16 mouse cellular contexts compared by ENCODE assay signal in genomic region chr10:75649001-75649400, GRCm38 (mm10).
"Had no signal": no experiment of that assay in that cellular context is flagged by ENCODE, and none has a peak within 500 bp of the region (broad histone marks: within the 10 kb centered on the region; RNA-seq: fewer than 3 reads in every experiment).

No protein-coding gene starts in this region.

- DNase-seq: kidney, adult 8-10 months; kidney, postnatal 10 days; kidney, postnatal 4 days; left cerebral cortex, postnatal 4 days; liver, postnatal 0 days; lung, embryonic 14.5 days; lung, postnatal 10 days; lung, postnatal 4 days; midbrain, embryonic 14.5 days; right cerebral cortex, postnatal 4 days; thymus, adult 18-20 months; thymus, postnatal 36 days had no signal

- H3K27me3 ChIP-seq: kidney, embryonic 15.5 days; limb, embryonic 12.5 days; limb, embryonic 15.5 days had no signal

- H3K9me3 ChIP-seq: kidney, embryonic 15.5 days; limb, embryonic 12.5 days; limb, embryonic 15.5 days had no signal

- H3K9ac ChIP-seq: kidney, embryonic 15.5 days; limb, embryonic 12.5 days; limb, embryonic 15.5 days; liver, embryonic 14.5 days; liver, postnatal 0 days; lung, embryonic 14.5 days had no signal

- H3K27ac ChIP-seq: kidney, embryonic 15.5 days; limb, embryonic 12.5 days; limb, embryonic 15.5 days; liver, embryonic 14.5 days had no signal

- H3K4me3 ChIP-seq: kidney, embryonic 15.5 days; limb, embryonic 12.5 days; limb, embryonic 15.5 days had no signal
